In the genomic region with DNA sequence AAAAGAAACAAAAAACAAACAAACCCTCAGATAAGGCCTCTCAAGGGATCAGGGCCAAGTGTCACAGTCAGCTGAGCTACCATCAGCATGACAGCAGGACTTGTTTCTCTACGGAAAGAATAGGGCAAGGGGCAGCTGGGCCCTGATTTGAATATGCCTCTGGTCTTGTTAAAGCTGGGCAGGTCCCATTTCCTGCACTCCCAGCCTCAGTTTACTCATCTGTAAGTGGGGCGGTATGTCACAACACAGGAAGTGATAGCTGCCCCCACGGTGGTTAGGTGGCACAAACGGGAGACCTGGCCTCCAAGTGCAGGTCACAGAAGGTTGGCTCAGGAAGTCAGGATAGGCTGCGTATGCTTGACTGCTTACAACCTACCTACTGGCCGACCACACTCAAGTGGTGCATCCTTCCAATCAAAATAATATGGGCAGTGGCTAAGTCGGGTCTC, we compare ENCODE assay signal across 8 mouse cellular contexts. TPM values are rescaled to one million over a fixed set of nuclear protein-coding genes. Genes with fewer than 3 reads are reported as not detected.
DNase-seq lines count a peak whose midpoint lies in the region; ATAC-seq and TF ChIP-seq lines count a peak whose summit lies in the region.

No protein-coding gene starts in this region.

- H3ac ChIP-seq in C2C12 (ENCODE audit: control insufficient read depth, insufficient read length, low read depth), result peak overlapping the region; percentile 3

- no peaks in the 10 kb centered on the region for H3K79me2 ChIP-seq in C2C12 (ENCODE audit: control insufficient read depth, insufficient read depth)

- H3K9ac ChIP-seq in heart, embryonic 13.5 days, result peak overlapping the region; percentile 91
- H3K9ac ChIP-seq in limb, embryonic 15.5 days, result 0 out of 2 replicates have a peak overlapping the region, but pooled peaks have one; percentile 69

- TF ChIP-seq POLR2A in embryonic fibroblast, embryonic 13.5 days (IDR thresholded peaks at IDR 0.05; ENCODE audit: low read depth, low read length), result no peak

- intact Hi-C loops in heart, postnatal 25 days (cut with DNase I), result no loop called here

- no peaks in the 10 kb centered on the region for H3K9me3 ChIP-seq in heart, embryonic 13.5 days
- H3K9me3 ChIP-seq in limb, embryonic 15.5 days, result no peaks in the 10 kb centered on the region

- no peak for TF ChIP-seq CTCF in C2C12 (IDR thresholded peaks at IDR 0.05; ENCODE audit: control insufficient read depth, insufficient read depth, insufficient read length)
- TF ChIP-seq CTCF in embryonic fibroblast, embryonic 13.5 days (IDR thresholded peaks at IDR 0.05; ENCODE audit: borderline replicate concordance, insufficient read depth, low read length), result no peak

- 18% methylated on average over 7 of the region's 7 CpGs for WGBS in heart, embryonic 13.5 days
- WGBS in limb, embryonic 15.5 days, result 42% methylated on average over 7 of the region's 7 CpGs

- peak overlapping the region; percentile 84 for H3K4me2 ChIP-seq in heart, embryonic 13.5 days
- peak overlapping the region; percentile 70 for H3K4me2 ChIP-seq in limb, embryonic 15.5 days

- DNase-seq in heart, postnatal 25 days (ENCODE audit: low spot score), result no peak
- DNase-seq in testis, postnatal 10 days (ENCODE audit: low spot score), result peak; percentile 44
- no peak for DNase-seq in right cerebral cortex, adult 2 months (ENCODE audit: low spot score in 2 of 2)
- no peak for DNase-seq in Muller cell, postnatal 12 days (ENCODE audit: inconsistent ontology term)

- H3K36me3 ChIP-seq in heart, embryonic 13.5 days, result no peaks in the 10 kb centered on the region
- H3K36me3 ChIP-seq in C2C12 (ENCODE audit: control insufficient read depth, insufficient read depth), result no peaks in the 10 kb centered on the region
- H3K36me3 ChIP-seq in limb, embryonic 15.5 days, result no peaks in the 10 kb centered on the region

- no peaks in the 10 kb centered on the region for H3K79me3 ChIP-seq in C2C12 (ENCODE audit: low read depth)

- peak overlapping the region; percentile 1 for H3K27ac ChIP-seq in heart, embryonic 13.5 days (replicated peaks)
- no peak overlapping the region for H3K27ac ChIP-seq in embryonic fibroblast, embryonic 13.5 days (ENCODE audit: insufficient read depth, low read length)
- no peak overlapping the region for H3K27ac ChIP-seq in limb, embryonic 15.5 days

- H3K4me3 ChIP-seq in heart, embryonic 13.5 days, result peak overlapping the region; percentile 83
- no peak overlapping the region for H3K4me3 ChIP-seq in C2C12 (ENCODE audit: insufficient read depth, poor library complexity, severe bottlenecking)
- peak overlapping the region; percentile 70 for H3K4me3 ChIP-seq in embryonic fibroblast, embryonic 13.5 days (ENCODE audit: insufficient read depth, low read length)
- peak overlapping the region; percentile 88 for H3K4me3 ChIP-seq in limb, embryonic 15.5 days

- ATAC-seq in heart, embryonic 13.5 days (ENCODE audit: extremely low read depth, insufficient number of reproducible peaks, low FRiP score, low TSS enrichment), result no peak
- no peak for ATAC-seq in limb, embryonic 15.5 days (ENCODE audit: insufficient number of reproducible peaks, low FRiP score, low TSS enrichment, low read depth)

- peaks cover 39% of the 10 kb centered on the region for H3K4me1 ChIP-seq in heart, embryonic 13.5 days
- peaks cover 8% of the 10 kb centered on the region for H3K4me1 ChIP-seq in embryonic fibroblast, embryonic 13.5 days (ENCODE audit: control insufficient read depth, insufficient read depth, low read length)
- peaks cover 27% of the 10 kb centered on the region for H3K4me1 ChIP-seq in limb, embryonic 15.5 days

- H3K27me3 ChIP-seq in heart, embryonic 13.5 days (replicated peaks), result no peaks in the 10 kb centered on the region
- H3K27me3 ChIP-seq in C2C12 (ENCODE audit: control insufficient read depth, insufficient read depth, insufficient read length), result no peaks in the 10 kb centered on the region
- H3K27me3 ChIP-seq in limb, embryonic 15.5 days, result no peaks in the 10 kb centered on the region

TF ChIP-seq in C2C12, 6 proteins besides CTCF, POLR2A, EP300 and RAD21:
- TF ChIP-seq CEBPB (IDR thresholded peaks at IDR 0.05; ENCODE audit: low read depth) (no peak), USF1 (IDR thresholded peaks at IDR 0.05; ENCODE audit: low read depth) (no peak), MYOG (IDR thresholded peaks at IDR 0.05; ENCODE audit: control insufficient read depth, extremely low read depth, insufficient read length) (no peak), FOSL1 (IDR thresholded peaks at IDR 0.05; ENCODE audit: insufficient read depth, low read length, poor library complexity, severe bottlenecking) (no peak), MYOD1 (IDR thresholded peaks at IDR 0.05; ENCODE audit: control insufficient read depth, insufficient read length, low read depth) (no peak), MAX (IDR thresholded peaks at IDR 0.05) (no peak)

RNA-seq across cellular contexts. Expression of a gene that starts 2.0 kb away (rescaled TPM):
- polyA plus RNA-seq in heart, embryonic 13.5 days (2015; fragmentation: Nextera tagmentation; extraction: Ambion mirVana), result 19.8 and 23.4 TPM in 2 replicates
- total RNA-seq in heart, postnatal 25 days (2021), result 10 to 100 TPM; 14.6 to 14.9 TPM
- 8.4 TPM for polyA plus RNA-seq in C2C12 (2012; fragmentation: generic; extraction: Trizol)
- polyA plus RNA-seq in embryonic fibroblast, embryonic 13.5 days (2011; ENCODE audit: insufficient read length, low read depth, missing spikeins), result 11.7 and 15.1 TPM in 2 replicates
- 18.2 and 18.7 TPM in 2 replicates for polyA plus RNA-seq in limb, embryonic 15.5 days (2015; fragmentation: Nextera tagmentation; extraction: Ambion mirVana)

RNA-seq across cellular contexts. Expression of a gene that starts 19.3 kb away (rescaled TPM):
- 73.6 and 78.1 TPM in 2 replicates for polyA plus RNA-seq in heart, embryonic 13.5 days (2015; fragmentation: Nextera tagmentation; extraction: Ambion mirVana)
- 10 to 100 TPM; 73.6 to 81.8 TPM for total RNA-seq in heart, postnatal 25 days (2021)
- polyA plus RNA-seq in C2C12 (2012; fragmentation: generic; extraction: Trizol), result 183 TPM
- 53.3 and 59.2 TPM in 2 replicates for polyA plus RNA-seq in embryonic fibroblast, embryonic 13.5 days (2011; ENCODE audit: insufficient read length, low read depth, missing spikeins)
- 102 and 114 TPM in 2 replicates for polyA plus RNA-seq in limb, embryonic 15.5 days (2015; fragmentation: Nextera tagmentation; extraction: Ambion mirVana)

RNA-seq across cellular contexts. Expression of a gene that starts 33.5 kb away (rescaled TPM):
- 60.6 and 68.6 TPM in 2 replicates for polyA plus RNA-seq in heart, embryonic 13.5 days (2015; fragmentation: Nextera tagmentation; extraction: Ambion mirVana)
- total RNA-seq in heart, postnatal 25 days (2021), result 10 to 100 TPM; 27.6 to 28.0 TPM
- polyA plus RNA-seq in C2C12 (2012; fragmentation: generic; extraction: Trizol), result 61.5 TPM
- polyA plus RNA-seq in embryonic fibroblast, embryonic 13.5 days (2011; ENCODE audit: insufficient read length, low read depth, missing spikeins), result 31.9 and 34.2 TPM in 2 replicates
- 61.5 and 70.9 TPM in 2 replicates for polyA plus RNA-seq in limb, embryonic 15.5 days (2015; fragmentation: Nextera tagmentation; extraction: Ambion mirVana)
